8 mouse cellular contexts compared by ENCODE assay signal in the genomic region with DNA sequence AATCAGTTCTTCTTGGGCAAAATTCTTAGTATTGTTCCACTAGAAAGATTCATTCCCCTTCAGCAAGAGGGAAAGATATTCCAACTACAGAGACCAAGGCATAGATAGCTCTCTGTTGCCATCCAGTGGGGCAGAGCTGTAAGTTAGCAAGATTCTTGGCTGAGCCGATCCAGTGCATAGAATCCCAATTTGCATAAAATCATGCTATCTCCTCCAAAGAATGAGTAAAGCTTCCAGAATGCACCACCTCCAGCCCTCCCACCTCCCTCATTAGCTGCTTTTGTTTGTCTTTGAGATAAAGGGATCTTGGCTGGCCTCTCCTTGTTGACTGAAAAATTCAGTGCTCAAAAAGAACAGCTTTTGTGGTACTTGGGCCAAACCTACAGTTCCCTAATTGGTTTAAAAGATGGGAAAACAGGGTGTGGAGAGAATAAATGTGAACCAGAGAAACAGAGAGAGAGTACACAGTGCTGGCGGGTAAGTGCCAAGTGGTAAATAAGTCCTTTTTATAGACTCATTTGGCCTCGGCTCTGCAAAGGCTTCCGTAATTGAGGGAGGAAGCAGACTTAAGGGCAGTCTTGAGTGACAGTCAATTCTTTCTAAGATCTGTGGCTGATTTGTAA.
DNase-seq lines count a peak whose midpoint lies in the region; ATAC-seq and TF ChIP-seq lines count a peak whose summit lies in the region.

No protein-coding gene starts in this region.

- H3K27me3 ChIP-seq in C2C12 (ENCODE audit: control insufficient read depth, insufficient read depth, insufficient read length) = peaks cover 4% of the 10 kb centered on the region
- 0 out of 2 replicates have a peak, but pooled peaks cover 3% of the 10 kb centered on the region for H3K27me3 ChIP-seq in heart, postnatal 0 days (ENCODE audit: control insufficient read depth, insufficient read depth, low read length)
- H3K27me3 ChIP-seq in stomach, postnatal 0 days (ENCODE audit: control insufficient read depth, insufficient read depth, low read length) = no peaks in the 10 kb centered on the region

- H3ac ChIP-seq in C2C12 (ENCODE audit: control insufficient read depth, insufficient read length, low read depth) = no peak overlapping the region

- 25% methylated on average over 4 of the region's 4 CpGs for WGBS in heart, postnatal 0 days
- 23% methylated on average over 4 of the region's 4 CpGs for WGBS in stomach, postnatal 0 days

- no peaks in the 10 kb centered on the region for H3K4me1 ChIP-seq in heart, postnatal 0 days (ENCODE audit: control insufficient read depth, insufficient read depth)
- H3K4me1 ChIP-seq in stomach, postnatal 0 days (replicated peaks; ENCODE audit: control insufficient read depth, insufficient read depth) = no peaks in the 10 kb centered on the region

- peak; percentile 20 for TF ChIP-seq CTCF in C2C12 (IDR thresholded peaks at IDR 0.05; ENCODE audit: control insufficient read depth, insufficient read depth, insufficient read length)
- peak; percentile 87 for TF ChIP-seq CTCF in heart, postnatal 0 days (IDR thresholded peaks at IDR 0.05; ENCODE audit: low read depth)
- TF ChIP-seq CTCF in stomach, postnatal 0 days (IDR thresholded peaks at IDR 0.05; ENCODE audit: low read depth) = peak; percentile 90

- DNase-seq in R1 (ENCODE audit: low read depth, low spot score) = peak; percentile 18
- peak; percentile 69 for DNase-seq in embryo, embryonic 9.5 days (ENCODE audit: extremely low spot score)
- peak; percentile 73 for DNase-seq in heart, postnatal 0 days (ENCODE audit: low spot score)
- peak; percentile 40 to 51 for DNase-seq in layer of hippocampus, adult 8-10 months (ENCODE audit: low spot score in 2 of 2)
- peak; percentile 71 for DNase-seq in lung, postnatal 36 days
- peak; percentile 53 for DNase-seq in stomach, postnatal 0 days (ENCODE audit: low spot score)
- no peak for DNase-seq in T-cell, adult 2 months (ENCODE audit: low spot score)

- no peak overlapping the region for H3K9ac ChIP-seq in heart, postnatal 0 days (replicated peaks; ENCODE audit: low read depth, low read length)
- no peak overlapping the region for H3K9ac ChIP-seq in stomach, postnatal 0 days (ENCODE audit: low read length)

- TF ChIP-seq EP300 in heart, postnatal 0 days (IDR thresholded peaks at IDR 0.05; ENCODE audit: low read depth) = no peak
- TF ChIP-seq EP300 in stomach, postnatal 0 days (optimal IDR thresholded peaks at IDR 0.05) = no peak

- peak; percentile 57 for ATAC-seq in heart, postnatal 0 days (ENCODE audit: insufficient read depth, low read depth)
- ATAC-seq in stomach, postnatal 0 days (ENCODE audit: low FRiP score, low TSS enrichment) = 0 out of 2 replicates have a peak, but pooled peaks have one; percentile 57

- no peak overlapping the region for H3K27ac ChIP-seq in heart, postnatal 0 days (ENCODE audit: low read depth)
- no peak overlapping the region for H3K27ac ChIP-seq in stomach, postnatal 0 days (replicated peaks)

- no peaks in the 10 kb centered on the region for H3K36me3 ChIP-seq in C2C12 (ENCODE audit: control insufficient read depth, insufficient read depth)
- no peaks in the 10 kb centered on the region for H3K36me3 ChIP-seq in heart, postnatal 0 days (replicated peaks; ENCODE audit: control insufficient read depth, insufficient read depth, low read length)
- H3K36me3 ChIP-seq in stomach, postnatal 0 days (ENCODE audit: control insufficient read depth, insufficient read depth, low read length) = no peaks in the 10 kb centered on the region

- H3K9me3 ChIP-seq in heart, postnatal 0 days (replicated peaks; ENCODE audit: control insufficient read depth, low read length) = no peaks in the 10 kb centered on the region
- no peaks in the 10 kb centered on the region for H3K9me3 ChIP-seq in stomach, postnatal 0 days (ENCODE audit: control insufficient read depth, low read length)

- H3K4me3 ChIP-seq in C2C12 (ENCODE audit: insufficient read depth, poor library complexity, severe bottlenecking) = no peak overlapping the region
- no peak overlapping the region for H3K4me3 ChIP-seq in heart, postnatal 0 days (ENCODE audit: low read depth, low read length)
- no peak overlapping the region for H3K4me3 ChIP-seq in stomach, postnatal 0 days (ENCODE audit: low read depth, low read length)

- H3K4me2 ChIP-seq in heart, postnatal 0 days (ENCODE audit: low read depth, low read length) = no peak overlapping the region
- no peak overlapping the region for H3K4me2 ChIP-seq in stomach, postnatal 0 days (replicated peaks; ENCODE audit: low read depth)

- no peaks in the 10 kb centered on the region for H3K79me3 ChIP-seq in C2C12 (ENCODE audit: low read depth)

- no peaks in the 10 kb centered on the region for H3K79me2 ChIP-seq in C2C12 (ENCODE audit: control insufficient read depth, insufficient read depth)

TF ChIP-seq in C2C12, 6 proteins besides CTCF, POLR2A, EP300 and RAD21:
- TF ChIP-seq MYOD1 (IDR thresholded peaks at IDR 0.05; ENCODE audit: control insufficient read depth, insufficient read length, low read depth) = no peak
- no peak for TF ChIP-seq MYOG (IDR thresholded peaks at IDR 0.05; ENCODE audit: control insufficient read depth, extremely low read depth, insufficient read length)
- TF ChIP-seq CEBPB (IDR thresholded peaks at IDR 0.05; ENCODE audit: low read depth) = no peak
- TF ChIP-seq USF1 (IDR thresholded peaks at IDR 0.05; ENCODE audit: low read depth) = no peak
- no peak for TF ChIP-seq FOSL1 (IDR thresholded peaks at IDR 0.05; ENCODE audit: insufficient read depth, low read length, poor library complexity, severe bottlenecking)
- no peak for TF ChIP-seq MAX (IDR thresholded peaks at IDR 0.05)

Comparison
In these comparisons a context has a peak if more than half of its experiments do, and no peak if none do; other contexts are left out.
1. CTCF ChIP-seq: peak in every context shown above with its lines; median percentile 90 in stomach, postnatal 0 days; 87 in heart, postnatal 0 days; 20 in C2C12.